ENCODE assay signal across 17 mouse cellular contexts in the genomic region with DNA sequence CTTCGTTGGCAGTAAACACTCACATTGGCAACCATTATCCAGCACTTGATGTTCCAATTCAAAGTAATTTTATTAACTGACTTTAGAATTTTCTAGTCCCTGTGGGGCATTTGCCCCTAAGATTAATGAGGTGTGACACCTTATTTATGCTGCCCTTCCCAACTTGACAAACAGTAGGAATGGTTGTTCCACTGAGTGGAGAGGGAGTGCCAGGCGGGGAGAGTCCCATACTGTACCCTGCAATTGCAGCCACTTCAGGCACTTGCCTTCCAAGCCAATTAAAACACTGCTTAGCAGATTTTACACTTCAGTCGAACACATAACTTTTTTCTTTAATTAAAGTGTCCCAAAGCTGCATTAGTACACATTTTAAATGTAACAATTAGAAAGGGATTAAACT.
DNase-seq lines count a peak whose midpoint lies in the region; ATAC-seq lines count a peak whose summit lies in the region.
"Had no signal": no experiment of that assay in that cellular context is flagged by ENCODE, and none has a peak within 500 bp of the region (broad histone marks: within the 10 kb centered on the region; RNA-seq: fewer than 3 reads in every experiment).

No protein-coding gene starts in this region.

- no peaks in the 10 kb centered on the region for H3K4me1 ChIP-seq in hindbrain, embryonic 11.5 days (replicated peaks; ENCODE audit: control insufficient read depth, insufficient read depth, low read length)
- H3K4me1 ChIP-seq in hindbrain, embryonic 10.5 days (replicated peaks) = no peaks in the 10 kb centered on the region
- H3K4me1 ChIP-seq in neural tube, embryonic 11.5 days (ENCODE audit: control insufficient read depth, insufficient read depth, low read length) = no peaks in the 10 kb centered on the region
- H3K4me1 ChIP-seq: heart, embryonic 15.5 days; liver, embryonic 13.5 days had no signal

- DNase-seq in hindbrain, embryonic 11.5 days (ENCODE audit: low spot score) = peak; percentile 17
- DNase-seq in hindbrain, embryonic 10.5 days (ENCODE audit: low spot score) = no peak
- DNase-seq in neural tube, embryonic 11.5 days (ENCODE audit: low spot score) = no peak
- DNase-seq in neural tube, embryonic 10.5 days (ENCODE audit: extremely low spot score, low spot score) = no peak
- DNase-seq in hindlimb bud, embryonic 11.5 days (ENCODE audit: extremely low spot score, low read depth, low spot score) = peak; percentile 10
- DNase-seq in retina, postnatal 1 day = peak; percentile 10
- no peak for DNase-seq in cerebellum, adult 18-20 months
- DNase-seq in cerebellum, adult 11 months = no peak
- DNase-seq: B cell, adult 2 months; cerebellum, adult 11-12 months; embryo, embryonic 11 days; kidney, postnatal 10 days; layer of hippocampus, adult 9-11 months; liver, embryonic 13.5 days had no signal

- WGBS in hindbrain, embryonic 11.5 days = 69% methylated on average over 3 of the region's 3 CpGs
- 73% methylated on average over 3 of the region's 3 CpGs for WGBS in hindbrain, embryonic 10.5 days
- WGBS in neural tube, embryonic 11.5 days = 47% methylated on average over 3 of the region's 3 CpGs

- H3K4me3 ChIP-seq in hindbrain, embryonic 11.5 days (ENCODE audit: low read depth, low read length) = no peak overlapping the region
- no peak overlapping the region for H3K4me3 ChIP-seq in hindbrain, embryonic 10.5 days
- H3K4me3 ChIP-seq in neural tube, embryonic 11.5 days (ENCODE audit: low read depth, low read length) = no peak overlapping the region
- H3K4me3 ChIP-seq: heart, embryonic 15.5 days; liver, embryonic 13.5 days; myocyte had no signal

- no peak overlapping the region for H3K4me2 ChIP-seq in hindbrain, embryonic 11.5 days (replicated peaks; ENCODE audit: low read depth, low read length)
- no peak overlapping the region for H3K4me2 ChIP-seq in neural tube, embryonic 11.5 days (ENCODE audit: low read depth)
- H3K4me2 ChIP-seq: heart, embryonic 15.5 days; liver, embryonic 13.5 days had no signal

- no peak overlapping the region for H3K27ac ChIP-seq in hindbrain, embryonic 11.5 days (ENCODE audit: low read depth, low read length)
- no peak overlapping the region for H3K27ac ChIP-seq in hindbrain, embryonic 10.5 days
- H3K27ac ChIP-seq in neural tube, embryonic 11.5 days (ENCODE audit: low read depth, low read length) = no peak overlapping the region
- H3K27ac ChIP-seq: heart, embryonic 15.5 days; liver, embryonic 13.5 days had no signal

- no peak overlapping the region for H3K9ac ChIP-seq in hindbrain, embryonic 11.5 days (ENCODE audit: low read depth, low read length)
- no peak overlapping the region for H3K9ac ChIP-seq in neural tube, embryonic 11.5 days (ENCODE audit: low read length)
- H3K9ac ChIP-seq: heart, embryonic 15.5 days; liver, embryonic 13.5 days had no signal

- peak; percentile 60; the same call in 1 of the 2 replicates for ATAC-seq in hindbrain, embryonic 11.5 days (ENCODE audit: low FRiP score)
- ATAC-seq in neural tube, embryonic 11.5 days (ENCODE audit: insufficient read depth, low FRiP score, low TSS enrichment) = peak; percentile 80; the same call in 1 of the 2 replicates
- ATAC-seq: inflammation-experienced regulatory T-cells, adult 6 months had no signal

- no peaks in the 10 kb centered on the region for H3K9me3 ChIP-seq in hindbrain, embryonic 11.5 days (ENCODE audit: control insufficient read depth, low read length)
- no peaks in the 10 kb centered on the region for H3K9me3 ChIP-seq in hindbrain, embryonic 10.5 days
- no peaks in the 10 kb centered on the region for H3K9me3 ChIP-seq in neural tube, embryonic 11.5 days (ENCODE audit: control insufficient read depth, low read length)
- H3K9me3 ChIP-seq: heart, embryonic 15.5 days; liver, embryonic 13.5 days had no signal

- no peaks in the 10 kb centered on the region for H3K36me3 ChIP-seq in hindbrain, embryonic 11.5 days (ENCODE audit: control insufficient read depth, insufficient read depth, low read length)
- no peaks in the 10 kb centered on the region for H3K36me3 ChIP-seq in hindbrain, embryonic 10.5 days
- H3K36me3 ChIP-seq in neural tube, embryonic 11.5 days (ENCODE audit: control insufficient read depth, insufficient read depth, low read length) = no peaks in the 10 kb centered on the region
- H3K36me3 ChIP-seq: heart, embryonic 15.5 days; liver, embryonic 13.5 days had no signal

- no peaks in the 10 kb centered on the region for H3K27me3 ChIP-seq in hindbrain, embryonic 11.5 days (ENCODE audit: control insufficient read depth, insufficient read depth, low read length)
- no peaks in the 10 kb centered on the region for H3K27me3 ChIP-seq in hindbrain, embryonic 10.5 days (ENCODE audit: insufficient read depth, poor library complexity, severe bottlenecking)
- H3K27me3 ChIP-seq in neural tube, embryonic 11.5 days (ENCODE audit: control insufficient read depth, insufficient read depth, low read length) = no peaks in the 10 kb centered on the region
- H3K27me3 ChIP-seq: heart, embryonic 15.5 days; liver, embryonic 13.5 days had no signal

Comparison
In these comparisons a context has a peak if more than half of its experiments do, and no peak if none do; other contexts are left out.
1. DNase-seq: peak in hindbrain, embryonic 11.5 days (single experiment), hindlimb bud, embryonic 11.5 days (single experiment) and retina, postnatal 1 day (single experiment); none in hindbrain, embryonic 10.5 days (single experiment), neural tube, embryonic 11.5 days (single experiment), neural tube, embryonic 10.5 days (single experiment), cerebellum, adult 18-20 months (0 of 2) and cerebellum, adult 11 months (single experiment).